Mouse (Mus musculus) hindbrain, embryonic 10.5 days (tissue): ENCODE results near the gene Adm2. TPM values are rescaled to one million over a fixed set of nuclear protein-coding genes. Genes with fewer than 3 reads are reported as not detected.

ENCODE experiments used
- DNase-seq: peaks from one replicate; pipeline ENCODE4 v3.0.0-alpha.2; 2017; ENCODE audit warnings: low spot score
- H3K27ac ChIP-seq: fragments of 300-500 bp; sonication (generic); 2 replicates; pipeline ENCODE4 v1.5.1; 2016; ENCODE audit warnings: mild to moderate bottlenecking, moderate library complexity
- H3K27me3 ChIP-seq: fragments of 300-500 bp; sonication (generic); 2 replicates; pipeline ENCODE4 v1.6.1; 2016; ENCODE audit warnings: mild to moderate bottlenecking; ENCODE audit not compliant: poor library complexity, insufficient read depth, severe bottlenecking
- H3K36me3 ChIP-seq: fragments of 300-500 bp; sonication (generic); 2 replicates; pipeline ENCODE4 v1.6.1; 2016; ENCODE audit warnings: mild to moderate bottlenecking, moderate library complexity
- H3K4me1 ChIP-seq: fragments of 300-500 bp; sonication (generic); replicated peaks from 2 replicates; pipeline ENCODE4 v1.6.1; 2016; ENCODE audit warnings: mild to moderate bottlenecking
- H3K4me3 ChIP-seq: fragments of 300-500 bp; sonication (generic); 2 replicates; pipeline ENCODE4 v1.5.1; 2016; ENCODE audit warnings: mild to moderate bottlenecking, moderate library complexity
- H3K9me3 ChIP-seq: fragments of 300-500 bp; sonication (generic); 2 replicates; pipeline ENCODE4 v1.6.1; 2016; ENCODE audit warnings: mild to moderate bottlenecking, moderate library complexity
- WGBS: fragments of 180-500 bp; shearing (Covaris S2); methylation state at CpG from one replicate; pipeline ENCODE4 v1.1.7; 2016; 5-methylcytosine and 5-hydroxymethylcytosine counted together
- polyA plus RNA-seq: library from polyadenylated mRNA; unstranded; fragments of >200 nt; fragmentation: Nextera tagmentation; extraction: Ambion mirVana; gene quantifications from 2 replicates; pipeline ENCODE4 v1.2.1, GENCODE M21; 2016

Gene Adm2
- polyA plus RNA-seq, 1 experiment from 2014 or later = 0.27 TPM

GRCm38 (mm10) chr15:89351302-89351701, 28.8 kb downstream of the Adm2 start:
- Histone ChIP-seq H3K9me3 (no peaks in the 10 kb centered on the region), H3K4me1 (peaks cover 17% of the 10 kb centered on the region), H3K36me3 (peaks cover 44% of the 10 kb centered on the region), H3K4me3 (no peak overlapping the region), H3K27me3 (no peaks in the 10 kb centered on the region), H3K27ac (no peak overlapping the region)
- DNase-seq = no peak
- 92% methylated on average over 15 of the region's 15 CpGs for WGBS

- Histone ChIP-seq H3K36me3 (peaks cover 44% of the 10 kb centered on the region), H3K9me3 (no peaks in the 10 kb centered on the region), H3K27me3 (no peaks in the 10 kb centered on the region), H3K4me1 (peaks cover 24% of the 10 kb centered on the region), H3K27ac (no peak overlapping the region), H3K4me3 (no peak overlapping the region)
- DNase-seq = no peak
- 95% methylated on average over 14 of the region's 14 CpGs for WGBS
Observed at GRCm38 (mm10) chr15:89352054-89352453, 29.5 kb downstream of the Adm2 start.

- Histone ChIP-seq H3K36me3 (peaks cover 49% of the 10 kb centered on the region), H3K27me3 (no peaks in the 10 kb centered on the region), H3K4me1 (peaks cover 28% of the 10 kb centered on the region), H3K27ac (no peak overlapping the region), H3K4me3 (no peak overlapping the region), H3K9me3 (no peaks in the 10 kb centered on the region)
- 94% methylated on average over 12 of the region's 12 CpGs for WGBS
- no peak for DNase-seq
Observed at GRCm38 (mm10) chr15:89352795-89353194, 30.3 kb downstream of the Adm2 start.

- no peak for DNase-seq
- Histone ChIP-seq H3K27ac (no peak overlapping the region), H3K36me3 (peaks cover 59% of the 10 kb centered on the region), H3K9me3 (no peaks in the 10 kb centered on the region), H3K27me3 (no peaks in the 10 kb centered on the region), H3K4me1 (peaks cover 34% of the 10 kb centered on the region), H3K4me3 (peak overlapping the region; percentile 89)
- 94% methylated on average over 16 of the region's 16 CpGs for WGBS
Observed at GRCm38 (mm10) chr15:89353837-89354236, 31.3 kb downstream of the Adm2 start.

- no peak for DNase-seq
- WGBS = 88% methylated on average over 7 of the region's 7 CpGs
- peaks cover 63% of the 10 kb centered on the region for H3K36me3 ChIP-seq
- H3K4me3 ChIP-seq = peak overlapping the region; percentile 89
- peaks cover 34% of the 10 kb centered on the region for H3K4me1 ChIP-seq
- no peaks in the 10 kb centered on the region for H3K9me3 ChIP-seq
- H3K27ac ChIP-seq = peak overlapping the region; percentile 95
- H3K27me3 ChIP-seq = no peaks in the 10 kb centered on the region
Observed at GRCm38 (mm10) chr15:89354455-89354854, 31.9 kb downstream of the Adm2 start.

GRCm38 (mm10) chr15:89355241-89356187, 33.0 kb downstream of the Adm2 start, which contains the start of the genes Lmf2 and Ncaph2:
Gene Lmf2, minus strand, starts transcription at chr15:89355659.
Gene Ncaph2, plus strand, starts transcription at chr15:89355719.
- WGBS = under 1% methylated on average over 64 of the region's 64 CpGs
- H3K4me3 ChIP-seq = peak within 1 kb of the TSS; percentile 89
- peaks cover 64% of the 10 kb centered on the region for H3K36me3 ChIP-seq
- H3K4me1 ChIP-seq = peaks cover 34% of the 10 kb centered on the region
- H3K27ac ChIP-seq = peak within 1 kb of the TSS; percentile 95
- H3K9me3 ChIP-seq = no peaks in the 10 kb centered on the region
- H3K27me3 ChIP-seq = no peaks in the 10 kb centered on the region
- DNase-seq = peak; percentile 98

- Histone ChIP-seq H3K27ac (peak overlapping the region; percentile 95), H3K36me3 (peaks cover 64% of the 10 kb centered on the region), H3K27me3 (no peaks in the 10 kb centered on the region), H3K9me3 (no peaks in the 10 kb centered on the region), H3K4me1 (peaks cover 34% of the 10 kb centered on the region), H3K4me3 (peak overlapping the region; percentile 89)
- peak; percentile 90 for DNase-seq
- WGBS = under 1% methylated on average over 15 of the region's 15 CpGs
Observed at GRCm38 (mm10) chr15:89356372-89356771, 33.9 kb downstream of the Adm2 start.

GRCm38 (mm10) chr15:89358784-89359183, 36.3 kb downstream of the Adm2 start:
- Histone ChIP-seq H3K36me3 (peaks cover 64% of the 10 kb centered on the region), H3K27me3 (no peaks in the 10 kb centered on the region), H3K9me3 (no peaks in the 10 kb centered on the region), H3K4me1 (peaks cover 32% of the 10 kb centered on the region), H3K27ac (no peak overlapping the region), H3K4me3 (no peak overlapping the region)
- no peak for DNase-seq
- 94% methylated on average over 3 of the region's 3 CpGs for WGBS

- Histone ChIP-seq H3K36me3 (peaks cover 97% of the 10 kb centered on the region), H3K27ac (no peak overlapping the region), H3K4me1 (peaks cover 5% of the 10 kb centered on the region; the same call in 1 of the 2 replicates), H3K4me3 (no peak overlapping the region), H3K27me3 (no peaks in the 10 kb centered on the region), H3K9me3 (no peaks in the 10 kb centered on the region)
- no peak for DNase-seq
- 95% methylated on average over 7 of the region's 7 CpGs for WGBS
Observed at GRCm38 (mm10) chr15:89363051-89363450, 40.5 kb downstream of the Adm2 start.

GRCm38 (mm10) chr15:89365141-89365551, 42.6 kb downstream of the Adm2 start:
- 94% methylated on average over 4 of the region's 4 CpGs for WGBS
- no peaks in the 10 kb centered on the region for H3K27me3 ChIP-seq
- H3K9me3 ChIP-seq = no peaks in the 10 kb centered on the region
- peaks cover 100% of the 10 kb centered on the region for H3K36me3 ChIP-seq
- no peaks in the 10 kb centered on the region for H3K4me1 ChIP-seq
- DNase-seq = no peak
- H3K27ac ChIP-seq = no peak overlapping the region
- H3K4me3 ChIP-seq = no peak overlapping the region

GRCm38 (mm10) chr15:89372068-89372467, 49.5 kb downstream of the Adm2 start:
- H3K27ac ChIP-seq = no peak overlapping the region; the same call in 1 of the 2 replicates
- WGBS = 92% methylated on average over 13 of the region's 13 CpGs
- H3K36me3 ChIP-seq = peaks cover 61% of the 10 kb centered on the region
- peak overlapping the region; percentile 71; the same call in 1 of the 2 replicates for H3K4me3 ChIP-seq
- peaks cover 28% of the 10 kb centered on the region for H3K4me1 ChIP-seq
- no peaks in the 10 kb centered on the region for H3K9me3 ChIP-seq
- no peak for DNase-seq
- H3K27me3 ChIP-seq = peaks cover 18% of the 10 kb centered on the region

- H3K27ac ChIP-seq = peak overlapping the region; percentile 95; the same call in 1 of the 2 replicates
- peaks cover 56% of the 10 kb centered on the region for H3K36me3 ChIP-seq
- H3K27me3 ChIP-seq = peaks cover 22% of the 10 kb centered on the region
- DNase-seq = no peak
- peaks cover 33% of the 10 kb centered on the region for H3K4me1 ChIP-seq
- peak overlapping the region; percentile 71 for H3K4me3 ChIP-seq
- H3K9me3 ChIP-seq = no peaks in the 10 kb centered on the region
- WGBS = 89% methylated on average over 7 of the region's 7 CpGs
Observed at GRCm38 (mm10) chr15:89372536-89372935, 50.0 kb downstream of the Adm2 start.
